Mouse (Mus musculus): ENCODE data around the gene Taf15. TPM values are rescaled to one million over a fixed set of nuclear protein-coding genes. Genes with fewer than 3 reads are reported as not detected.
"Not testable (repeated sequence)": the region's sequence is repeated elsewhere in the genome, so short reads cannot be mapped to it uniquely, and the experiment has no call there.

Taf15 gene
- polyA plus RNA-seq, 1 experiment from 2014 or later, result 10.5 TPM

GRCm38 (mm10) chr11:83538705-83539314, 65.9 kb downstream of the Taf15 start:
- WGBS, result 74% methylated on average over 3 of the region's 3 CpGs
- Histone ChIP-seq H3K9me3 (replicated peaks) (no peaks in the 10 kb centered on the region), H3K27me3 (no peaks in the 10 kb centered on the region), H3K9ac (no peak overlapping the region), H3K27ac (no peak overlapping the region), H3K4me2 (no peak overlapping the region), H3K36me3 (no peaks in the 10 kb centered on the region), H3K4me1 (replicated peaks) (peaks cover 10% of the 10 kb centered on the region; the same call in 1 of the 2 replicates), H3K4me3 (no peak overlapping the region)
- ATAC-seq (replicated peaks; ENCODE audit: insufficient number of reproducible peaks, insufficient read depth, low FRiP score, low read depth), result no peak

DNA sequence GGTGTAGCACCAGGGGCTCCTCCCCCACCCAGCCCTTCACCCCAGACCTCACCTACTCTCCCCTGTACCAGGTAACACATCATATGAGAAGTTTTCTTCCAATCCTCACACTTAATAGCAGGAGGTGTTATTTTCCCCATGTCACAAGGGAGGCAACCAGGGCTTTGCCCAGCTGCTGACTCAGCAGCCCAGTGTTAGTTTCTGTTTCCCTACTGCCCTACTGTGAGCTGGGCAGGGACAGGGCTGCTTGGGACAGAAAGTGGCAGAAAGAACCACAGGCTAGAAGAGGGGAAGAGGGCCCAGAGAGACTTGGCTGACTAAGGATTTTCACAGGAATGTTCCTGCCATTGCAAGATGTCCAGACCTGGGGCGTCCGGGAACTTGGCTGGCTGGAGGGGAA, 68.0 kb downstream of the Taf15 start:
- no peak overlapping the region for H3K9ac ChIP-seq
- H3K9me3 ChIP-seq (replicated peaks), result no peaks in the 10 kb centered on the region
- H3K27ac ChIP-seq, result no peak overlapping the region
- no peak overlapping the region for H3K4me2 ChIP-seq
- no peaks in the 10 kb centered on the region for H3K4me1 ChIP-seq (replicated peaks)
- ATAC-seq (replicated peaks; ENCODE audit: insufficient number of reproducible peaks, insufficient read depth, low FRiP score, low read depth), result no peak
- H3K27me3 ChIP-seq, result no peaks in the 10 kb centered on the region
- 77% methylated on average over 2 of the region's 2 CpGs for WGBS
- no peaks in the 10 kb centered on the region for H3K36me3 ChIP-seq
- H3K4me3 ChIP-seq, result no peak overlapping the region

DNA sequence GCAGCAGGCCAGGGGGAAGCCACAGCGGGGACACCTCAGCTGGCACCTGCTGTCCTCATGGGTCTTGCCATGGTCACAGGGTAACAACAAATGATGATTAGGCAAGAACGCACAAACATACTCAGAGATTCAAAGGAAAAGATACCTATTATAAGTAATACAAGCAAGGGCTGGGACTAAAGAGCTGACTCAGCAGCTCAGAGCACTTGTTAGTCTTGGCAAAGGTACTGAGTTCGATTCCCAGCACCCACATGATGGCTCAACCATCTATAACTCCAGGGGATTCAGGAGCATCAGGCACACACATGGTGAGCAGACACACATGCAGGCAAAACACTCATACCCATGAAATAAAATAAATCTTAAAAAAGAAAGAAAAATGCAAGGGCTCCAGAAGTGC, 68.5 kb downstream of the Taf15 start:
- Histone ChIP-seq H3K36me3 (no peaks in the 10 kb centered on the region), H3K4me1 (replicated peaks) (no peaks in the 10 kb centered on the region), H3K4me3 (no peak overlapping the region), H3K4me2 (no peak overlapping the region), H3K27ac (no peak overlapping the region), H3K9ac (no peak overlapping the region), H3K27me3 (no peaks in the 10 kb centered on the region), H3K9me3 (replicated peaks) (no peaks in the 10 kb centered on the region)
- WGBS, result 78% methylated on average over 3 of the region's 3 CpGs
- no peak for ATAC-seq (replicated peaks; ENCODE audit: insufficient number of reproducible peaks, insufficient read depth, low FRiP score, low read depth)

DNA sequence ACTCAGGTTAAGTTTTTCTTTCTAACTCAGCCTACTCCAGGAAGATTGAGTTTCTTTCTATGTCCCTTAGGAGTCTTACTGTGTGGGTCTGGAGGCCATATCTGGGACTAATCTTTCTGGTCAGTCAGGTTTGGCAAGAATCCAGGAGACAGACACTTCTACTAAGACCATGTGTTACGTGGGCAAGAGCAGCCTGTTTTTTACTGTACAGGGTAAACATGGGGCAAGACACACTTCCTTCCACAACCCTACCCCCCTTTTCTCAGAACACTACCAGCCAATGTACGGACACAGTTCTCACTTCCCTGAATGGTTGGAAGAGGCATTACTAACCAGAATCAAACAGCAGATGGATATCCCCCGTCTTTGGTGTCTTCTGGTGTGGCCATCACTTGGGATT, 71.3 kb downstream of the Taf15 start:
- H3K27me3 ChIP-seq, result no peaks in the 10 kb centered on the region
- H3K9me3 ChIP-seq (replicated peaks), result no peaks in the 10 kb centered on the region
- H3K27ac ChIP-seq, result no peak overlapping the region
- no peak overlapping the region for H3K4me2 ChIP-seq
- H3K4me1 ChIP-seq (replicated peaks), result no peaks in the 10 kb centered on the region
- no peak overlapping the region for H3K4me3 ChIP-seq
- 51% methylated on average over 3 of the region's 3 CpGs for WGBS
- H3K36me3 ChIP-seq, result no peaks in the 10 kb centered on the region
- no peak overlapping the region for H3K9ac ChIP-seq
- ATAC-seq (replicated peaks; ENCODE audit: insufficient number of reproducible peaks, insufficient read depth, low FRiP score, low read depth), result no peak

DNA sequence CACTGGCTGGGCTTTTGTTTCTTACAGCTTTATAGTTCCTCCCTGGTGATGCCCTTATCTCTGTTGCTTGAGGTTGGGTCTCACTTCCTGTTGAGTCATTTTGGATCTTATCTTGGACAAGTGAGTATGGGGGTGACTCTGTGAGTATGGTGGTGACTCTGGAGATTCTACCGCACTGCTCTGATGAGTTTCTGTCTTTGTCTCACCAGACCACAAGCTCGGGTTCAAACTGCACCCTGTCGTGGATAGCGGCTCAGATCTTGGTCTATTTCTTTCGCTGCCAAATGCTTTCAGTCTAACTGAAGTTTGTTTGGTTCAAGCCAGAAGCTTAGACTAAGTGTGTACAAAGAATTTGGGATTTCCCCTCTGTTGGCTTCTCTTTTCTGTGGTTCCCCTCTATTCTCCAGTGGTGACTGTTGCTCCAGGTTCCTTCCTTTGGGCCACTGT, 77.3 kb downstream of the Taf15 start:
- H3K4me2 ChIP-seq, result no peak overlapping the region
- H3K27ac ChIP-seq, result no peak overlapping the region
- H3K27me3 ChIP-seq, result no peaks in the 10 kb centered on the region
- no peak overlapping the region for H3K4me3 ChIP-seq
- 70% methylated on average over 5 of the region's 5 CpGs for WGBS
- H3K9me3 ChIP-seq (replicated peaks), result no peaks in the 10 kb centered on the region
- no peak for ATAC-seq (replicated peaks; ENCODE audit: insufficient number of reproducible peaks, insufficient read depth, low FRiP score, low read depth)
- no peaks in the 10 kb centered on the region for H3K36me3 ChIP-seq
- no peaks in the 10 kb centered on the region for H3K4me1 ChIP-seq (replicated peaks)
- H3K9ac ChIP-seq, result no peak overlapping the region

- H3K36me3 ChIP-seq; ATAC-seq (replicated peaks; ENCODE audit: insufficient number of reproducible peaks, insufficient read depth, low FRiP score, low read depth); H3K9ac ChIP-seq; H3K4me1 ChIP-seq (replicated peaks); H3K27me3 ChIP-seq; H3K9me3 ChIP-seq (replicated peaks); H3K4me3 ChIP-seq; H3K4me2 ChIP-seq; H3K27ac ChIP-seq: not testable (repeated sequence)
- 76% methylated on average over 7 of the region's 7 CpGs for WGBS
These were observed 78.2 kb downstream of the Taf15 start for GRCm38 (mm10) chr11:83551037-83551436.

GRCm38 (mm10) chr11:83551668-83552067, 78.8 kb downstream of the Taf15 start:
- H3K9me3 ChIP-seq (replicated peaks), result no peaks in the 10 kb centered on the region
- H3K4me1 ChIP-seq (replicated peaks), result no peaks in the 10 kb centered on the region
- H3K27ac ChIP-seq, result no peak overlapping the region
- no peak for ATAC-seq (replicated peaks; ENCODE audit: insufficient number of reproducible peaks, insufficient read depth, low FRiP score, low read depth)
- no peak overlapping the region for H3K4me3 ChIP-seq
- no peak overlapping the region for H3K4me2 ChIP-seq
- H3K36me3 ChIP-seq, result no peaks in the 10 kb centered on the region
- WGBS, result 84% methylated on average over 5 of the region's 5 CpGs
- H3K27me3 ChIP-seq, result no peaks in the 10 kb centered on the region
- H3K9ac ChIP-seq, result no peak overlapping the region

Other genes starting within 250 kb of the Taf15 start
- 0.20 and 0.41 TPM in 2 replicates for gene Slfn14, start 186.4 kb upstream of the Taf15 start, polyA plus RNA-seq (2015; fragmentation: Nextera tagmentation; extraction: Ambion mirVana)
- 32.1 and 39.5 TPM in 2 replicates for gene Ap2b1, start 174.1 kb upstream of the Taf15 start, polyA plus RNA-seq (2015; fragmentation: Nextera tagmentation; extraction: Ambion mirVana)
- gene Pex12, start 170.5 kb upstream of the Taf15 start, polyA plus RNA-seq (2015; fragmentation: Nextera tagmentation; extraction: Ambion mirVana), result 7.9 and 8.9 TPM in 2 replicates
- gene Rasl10b, start 63.9 kb upstream of the Taf15 start, polyA plus RNA-seq (2015; fragmentation: Nextera tagmentation; extraction: Ambion mirVana), result 8.1 and 9.7 TPM in 2 replicates
- 0.11 and 0.13 TPM in 2 replicates for gene Gas2l2, start 43.6 kb upstream of the Taf15 start, polyA plus RNA-seq (2015; fragmentation: Nextera tagmentation; extraction: Ambion mirVana)
- gene 1700020L24Rik, start 35.4 kb upstream of the Taf15 start, polyA plus RNA-seq (2015; fragmentation: Nextera tagmentation; extraction: Ambion mirVana), result 0.82 and 1.4 TPM in 2 replicates
- gene Mmp28, start 10.0 kb upstream of the Taf15 start, polyA plus RNA-seq (2015; fragmentation: Nextera tagmentation; extraction: Ambion mirVana), result 3.8 and 4.0 TPM in 2 replicates
- 0.09 TPM in 1 of 2 replicates, not detected in the other for gene Heatr9, start 49.1 kb downstream of the Taf15 start, polyA plus RNA-seq (2015; fragmentation: Nextera tagmentation; extraction: Ambion mirVana)
- gene Ccl5, start 57.4 kb downstream of the Taf15 start, polyA plus RNA-seq (2015; fragmentation: Nextera tagmentation; extraction: Ambion mirVana), result 0.52 and 1.7 TPM in 2 replicates
- 3.0 and 7.0 TPM in 2 replicates for gene Ccl9, start 105.5 kb downstream of the Taf15 start, polyA plus RNA-seq (2015; fragmentation: Nextera tagmentation; extraction: Ambion mirVana)
- 5.5 and 5.9 TPM in 2 replicates for gene Ccl6, start 120.0 kb downstream of the Taf15 start, polyA plus RNA-seq (2015; fragmentation: Nextera tagmentation; extraction: Ambion mirVana)
- not detected in 2 replicates for gene Rpl9-ps1, start 172.5 kb downstream of the Taf15 start, polyA plus RNA-seq (2015; fragmentation: Nextera tagmentation; extraction: Ambion mirVana)
- gene Ccl3, start 176.3 kb downstream of the Taf15 start, polyA plus RNA-seq (2015; fragmentation: Nextera tagmentation; extraction: Ambion mirVana), result 1.0 and 1.1 TPM in 2 replicates
- gene Ccl4, start 189.5 kb downstream of the Taf15 start, polyA plus RNA-seq (2015; fragmentation: Nextera tagmentation; extraction: Ambion mirVana), result 1.1 and 1.3 TPM in 2 replicates
- gene Wfdc17, start 230.9 kb downstream of the Taf15 start, polyA plus RNA-seq (2015; fragmentation: Nextera tagmentation; extraction: Ambion mirVana), result 1.4 and 2.2 TPM in 2 replicates
- gene Wfdc18, start 235.9 kb downstream of the Taf15 start, polyA plus RNA-seq (2015; fragmentation: Nextera tagmentation; extraction: Ambion mirVana), result 6.5 and 6.9 TPM in 2 replicates